Mouse (Mus musculus): Measurements from ENCODE around the gene D11Wsu47e. TPM values are rescaled to one million over a fixed set of nuclear protein-coding genes. Genes with fewer than 3 reads are reported as not detected.
A peak's percentile ranks its signal among the peaks of the same experiment; 100 is the strongest.
"Not testable (repeated sequence)": the region's sequence is repeated elsewhere in the genome, so short reads cannot be mapped to it uniquely, and the experiment has no call there.

Gene D11Wsu47e
- total RNA-seq (2015; ENCODE audit: low replicate concordance) (1.3 and 8.1 TPM in 2 replicates), total RNA-seq (2017; ENCODE audit: low replicate concordance) (11.2 and 11.7 TPM in 2 replicates)

DNA sequence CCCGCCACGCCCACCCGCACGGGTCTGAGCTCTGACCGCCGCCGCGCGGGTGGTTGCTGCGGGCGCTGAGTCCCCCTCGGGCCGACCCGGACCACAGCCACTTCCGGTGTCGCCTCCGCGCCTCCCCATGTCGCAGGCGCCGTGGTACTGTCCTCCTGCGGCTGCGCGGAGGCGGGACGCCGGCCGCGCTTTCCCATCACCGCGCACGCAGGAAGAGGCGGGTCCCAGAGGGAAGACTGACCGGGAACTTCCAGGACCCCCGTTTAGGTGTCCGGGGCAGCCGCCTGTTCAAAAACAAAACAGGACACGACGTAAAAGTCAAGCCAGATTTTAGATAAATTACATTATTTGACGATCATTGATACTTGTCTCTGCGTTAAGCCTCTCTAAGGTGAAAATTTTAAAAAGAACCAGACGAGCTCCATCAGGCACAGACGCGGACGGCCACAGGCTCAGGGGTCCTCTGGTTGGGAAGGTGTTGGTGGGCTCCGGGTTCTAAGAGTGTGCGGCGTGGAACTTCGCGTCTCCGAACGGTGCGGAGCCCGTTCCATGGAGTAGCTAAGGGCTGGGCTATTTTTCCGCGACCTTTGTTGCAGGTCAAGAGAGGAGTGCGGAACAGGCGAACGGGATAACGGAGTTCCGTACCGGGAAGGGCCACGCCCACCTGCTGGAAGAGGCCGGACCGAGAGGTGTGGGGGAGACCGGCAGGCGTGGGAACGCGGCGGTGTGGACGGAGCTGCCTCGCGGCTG is at the start of gene D11Wsu47e, which contains the start of gene Fam104a:
Gene D11Wsu47e, plus strand, starts transcription at position 456 of the 750 bp plus-strand sequence.
Gene Fam104a, minus strand, starts transcription at position 199 of the 750 bp plus-strand sequence.
- ATAC-seq (replicated peaks; ENCODE audit: low FRiP score, poor library complexity, severe bottlenecking): peak; percentile 76

DNA sequence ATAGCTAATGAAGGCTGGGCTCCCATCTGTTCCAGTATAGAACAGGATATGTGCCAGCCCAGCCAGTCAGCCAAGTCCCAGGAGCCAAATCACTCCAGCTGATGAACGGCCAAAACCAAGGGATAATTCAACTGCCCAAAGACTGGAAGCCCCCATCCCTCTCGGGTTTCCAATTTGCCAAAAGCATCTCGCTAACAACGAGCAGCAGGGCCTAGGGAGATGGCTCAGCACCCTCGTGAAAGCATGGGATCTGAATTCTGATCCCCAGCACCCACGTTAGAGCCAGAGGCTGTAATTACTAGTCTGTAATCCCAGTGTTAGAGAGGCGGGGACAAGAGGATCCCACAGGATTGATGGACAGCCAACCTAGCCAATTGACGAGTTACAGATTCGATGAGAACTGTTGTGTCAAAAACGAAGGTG is 49.5 kb upstream of the D11Wsu47e start:
- no peak for ATAC-seq (replicated peaks; ENCODE audit: low FRiP score, poor library complexity, severe bottlenecking)

DNA sequence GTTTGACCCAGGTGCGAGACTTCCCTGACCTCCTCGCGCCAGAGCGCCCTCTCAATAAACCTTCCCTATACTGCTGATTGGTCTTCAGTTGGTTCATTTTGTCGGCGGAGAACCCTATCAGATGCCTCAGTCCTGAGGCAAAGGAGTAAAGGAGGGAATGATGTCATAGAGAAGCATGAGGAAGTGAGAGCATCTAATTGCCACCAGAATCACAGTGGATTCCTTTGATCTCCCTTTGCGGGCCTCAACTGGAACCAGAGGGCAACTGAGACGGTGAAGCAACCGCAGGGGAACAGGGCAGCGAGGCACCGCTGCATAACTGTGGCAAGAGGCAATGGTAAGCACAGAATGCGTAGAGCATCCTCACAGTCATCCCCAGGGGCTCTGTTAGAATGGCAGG is 45.5 kb upstream of the D11Wsu47e start:
- ATAC-seq (replicated peaks; ENCODE audit: low FRiP score, poor library complexity, severe bottlenecking): no peak

DNA sequence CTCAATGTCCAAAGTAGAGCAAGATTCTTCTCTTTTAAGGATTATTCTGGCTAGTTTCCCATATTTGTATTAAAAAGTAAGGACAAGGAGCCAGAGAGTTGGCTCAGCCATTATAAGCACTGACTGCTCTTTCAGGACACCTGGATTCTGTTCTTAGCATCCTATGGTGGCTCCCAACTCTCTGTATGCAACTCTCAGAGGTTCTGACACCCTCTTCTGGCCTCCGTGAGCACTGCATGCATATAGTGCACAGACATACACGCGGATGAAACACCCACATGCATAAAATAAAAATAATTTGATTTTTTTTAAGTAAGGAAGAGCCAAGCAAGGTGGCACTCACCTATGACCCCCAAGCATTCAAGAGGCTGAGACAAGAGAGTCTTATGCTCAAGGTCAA is 39.0 kb upstream of the D11Wsu47e start:
- no peak for ATAC-seq (replicated peaks; ENCODE audit: low FRiP score, poor library complexity, severe bottlenecking)

DNA sequence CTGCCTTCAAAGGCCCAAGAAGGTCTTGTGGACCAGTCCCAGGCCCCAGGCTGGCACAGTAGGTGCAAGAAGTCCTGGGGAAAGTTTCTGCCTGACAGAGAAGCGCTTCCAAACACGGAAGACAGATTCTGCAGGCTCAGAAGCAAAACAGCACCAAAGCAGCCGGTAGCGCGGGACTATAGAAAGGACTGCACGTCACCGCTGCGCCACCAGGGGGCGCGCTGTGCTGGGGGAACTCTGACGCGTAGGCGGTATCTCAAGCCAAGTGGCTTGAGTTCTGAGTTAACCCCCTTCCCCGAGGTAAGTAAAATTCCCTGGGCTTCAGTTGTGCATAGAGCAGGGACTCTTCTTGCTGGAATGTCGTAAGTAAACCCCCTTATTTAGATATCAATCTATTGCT is 36.1 kb upstream of the D11Wsu47e start:
- peak; percentile 61 for ATAC-seq (replicated peaks; ENCODE audit: low FRiP score, poor library complexity, severe bottlenecking)

DNA sequence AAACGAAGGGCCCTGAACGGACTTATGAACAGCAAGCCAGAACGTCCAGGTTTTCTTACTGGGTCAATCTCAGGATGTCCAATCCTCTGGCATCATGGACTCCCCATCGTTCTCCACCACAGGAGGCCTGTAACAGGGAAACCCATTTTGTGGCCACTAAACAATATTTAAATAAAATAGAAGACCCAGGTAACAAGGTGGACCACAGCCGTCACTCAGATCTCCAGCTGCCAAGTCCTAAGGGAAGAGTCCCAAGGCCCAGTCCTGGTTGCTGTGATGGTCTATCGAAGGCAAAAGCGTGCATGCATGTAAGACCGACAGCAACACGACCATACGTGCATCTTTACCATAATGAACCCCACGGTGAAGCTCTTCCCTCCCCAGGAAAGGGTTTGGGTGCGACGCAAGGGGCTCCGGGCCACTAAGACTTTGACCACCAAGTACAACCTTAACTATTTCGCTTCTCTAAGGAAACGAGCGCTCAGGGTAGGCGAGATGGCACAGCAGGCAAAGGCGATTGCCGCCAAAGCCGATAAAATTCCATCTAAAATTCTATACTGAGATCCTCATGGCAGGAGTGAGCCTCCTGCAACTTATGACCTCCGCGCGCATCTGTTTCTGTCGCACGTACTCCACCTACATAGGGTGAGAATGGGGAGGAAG is 35.4 kb upstream of the D11Wsu47e start, which contains the start of gene Cog1:
Gene Cog1, plus strand, starts transcription at position 480 of the 663 bp plus-strand sequence.
- ATAC-seq (replicated peaks; ENCODE audit: low FRiP score, poor library complexity, severe bottlenecking): peak; percentile 6

DNA sequence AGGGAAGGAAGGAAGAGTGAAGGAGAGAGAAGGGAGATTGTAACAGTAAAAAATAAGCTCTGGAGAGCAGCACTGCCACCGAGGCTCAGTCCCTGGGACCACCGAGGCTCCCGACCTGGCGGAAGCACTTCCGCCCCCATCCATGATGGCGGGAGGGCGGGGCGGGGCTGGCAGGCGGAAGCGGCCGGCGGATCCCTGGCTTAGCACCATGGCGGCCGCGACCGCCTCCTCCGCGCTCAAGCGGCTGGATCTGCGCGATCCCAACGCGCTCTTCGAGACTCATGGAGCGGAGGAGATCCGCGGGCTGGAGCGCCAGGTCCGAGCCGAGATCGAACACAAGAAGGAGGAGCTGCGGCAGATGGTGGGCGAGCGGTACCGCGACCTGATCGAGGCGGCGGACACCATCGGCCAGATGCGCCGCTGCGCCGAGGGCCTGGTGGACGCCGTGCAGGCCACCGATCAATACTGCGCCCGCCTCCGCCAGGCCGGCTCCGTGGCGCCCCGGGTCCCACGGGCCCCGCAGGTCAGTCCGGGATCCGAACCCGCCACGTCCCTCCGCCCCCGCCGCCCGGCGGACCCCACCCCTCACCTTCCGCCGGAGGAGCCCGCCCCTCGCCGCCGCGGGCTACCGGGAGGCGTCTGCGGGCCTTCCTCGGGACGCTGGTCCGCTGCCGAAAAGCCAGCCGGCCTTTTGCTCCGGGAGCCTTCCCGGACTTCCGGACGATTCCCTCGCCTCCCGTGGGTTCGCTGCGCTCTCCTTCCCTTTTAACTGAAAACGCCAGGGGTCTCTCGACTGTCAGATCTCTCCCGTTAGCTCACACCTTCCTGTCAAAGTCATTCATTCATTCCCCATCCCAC is 34.6 kb upstream of the D11Wsu47e start, which contains the start of gene Slc39a11:
Gene Slc39a11, minus strand, starts transcription at position 727 of the 858 bp plus-strand sequence.
- ATAC-seq (replicated peaks; ENCODE audit: low FRiP score, poor library complexity, severe bottlenecking): peak; percentile 53

DNA sequence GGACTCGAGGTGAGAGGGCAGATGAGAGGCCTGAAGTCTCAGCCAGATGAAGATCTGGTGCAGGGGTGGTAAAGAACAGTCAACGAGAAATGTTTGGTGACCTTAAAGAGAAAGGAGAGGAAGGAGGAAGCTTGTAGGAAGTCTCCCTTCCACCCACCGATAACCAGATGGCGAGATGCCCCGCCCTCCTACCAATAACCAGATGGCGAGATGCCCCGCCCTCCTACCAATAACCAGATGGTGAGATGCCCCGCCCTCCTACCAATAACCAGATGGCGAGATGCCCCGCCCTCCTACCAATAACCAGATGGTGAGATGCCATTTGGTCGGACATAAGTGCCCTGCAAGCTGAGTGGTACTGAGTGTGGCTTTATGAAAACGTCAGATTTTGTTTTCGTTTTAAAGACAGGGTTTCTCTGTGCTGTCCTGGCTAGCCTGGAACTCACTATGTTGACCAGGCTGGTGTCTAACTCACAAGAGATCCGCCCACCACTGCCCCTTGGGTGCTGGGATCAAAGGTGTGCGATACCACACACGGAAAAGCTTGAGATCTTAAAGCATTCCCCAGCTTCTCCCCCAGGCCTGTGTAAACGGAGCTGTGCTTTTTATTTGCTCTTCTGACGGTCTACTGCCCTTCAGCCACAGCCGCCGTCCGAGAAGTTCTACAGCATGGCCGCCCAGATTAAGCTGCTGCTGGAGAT is 32.9 kb upstream of the D11Wsu47e start:
- peak; percentile 82 for ATAC-seq (replicated peaks; ENCODE audit: low FRiP score, poor library complexity, severe bottlenecking)

DNA sequence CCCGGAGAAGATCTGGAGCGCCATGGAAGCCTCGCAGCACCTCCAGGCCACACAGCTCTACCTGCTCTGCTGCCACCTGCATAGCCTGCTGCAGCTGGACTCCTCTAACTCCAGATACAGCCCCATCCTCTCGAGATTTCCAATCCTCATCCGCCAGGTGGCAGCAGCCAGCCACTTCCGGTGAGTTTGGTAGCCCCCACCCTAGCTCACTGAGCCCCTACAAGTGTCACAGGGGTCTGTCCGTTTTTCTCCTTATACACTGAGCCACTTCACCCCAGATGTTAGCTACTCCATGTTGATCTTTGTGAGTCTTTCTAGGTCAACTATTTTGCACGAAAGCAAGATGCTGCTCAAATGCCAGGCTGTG is 32.3 kb upstream of the D11Wsu47e start:
- no peak for ATAC-seq (replicated peaks; ENCODE audit: low FRiP score, poor library complexity, severe bottlenecking)

DNA sequence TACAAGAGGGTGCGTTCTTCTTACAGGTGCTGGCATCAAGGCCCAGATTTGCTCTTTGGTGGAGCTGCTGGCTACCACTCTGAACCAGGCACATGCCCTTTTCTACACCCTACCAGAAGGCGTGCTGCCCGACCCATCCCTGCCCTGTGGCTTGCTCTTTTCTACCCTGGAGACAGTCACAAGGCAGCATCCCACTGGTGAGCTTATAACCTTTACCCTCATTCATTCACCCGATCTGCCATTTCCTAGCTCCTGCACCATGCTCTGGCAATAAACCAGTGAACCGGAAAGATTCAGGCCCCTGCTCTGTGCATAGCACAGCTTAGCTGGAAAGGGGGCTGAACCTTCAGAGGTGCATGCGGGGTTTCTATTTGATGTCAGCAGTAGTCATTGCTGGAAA is 31.7 kb upstream of the D11Wsu47e start:
- ATAC-seq (replicated peaks; ENCODE audit: low FRiP score, poor library complexity, severe bottlenecking): no peak

DNA sequence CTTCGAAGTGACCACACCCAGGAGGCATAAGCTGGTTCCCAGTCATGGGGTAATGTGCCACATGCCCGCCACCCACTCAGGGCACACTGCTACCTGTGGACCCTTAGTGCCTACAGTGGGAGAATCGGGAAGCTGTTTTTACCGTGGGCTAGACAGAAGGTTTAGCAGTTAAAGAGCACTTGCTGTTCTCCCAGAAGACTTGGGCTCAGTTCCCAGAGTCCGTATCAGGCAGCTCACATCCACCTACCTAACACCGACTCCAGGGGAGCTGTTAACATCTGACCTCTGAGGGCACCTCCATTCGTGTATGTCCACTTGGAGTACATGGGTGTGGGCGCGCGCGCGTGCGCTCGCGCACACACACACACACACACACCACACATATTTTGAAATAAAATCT is 30.1 kb upstream of the D11Wsu47e start:
- no peak for ATAC-seq (replicated peaks; ENCODE audit: low FRiP score, poor library complexity, severe bottlenecking)

DNA sequence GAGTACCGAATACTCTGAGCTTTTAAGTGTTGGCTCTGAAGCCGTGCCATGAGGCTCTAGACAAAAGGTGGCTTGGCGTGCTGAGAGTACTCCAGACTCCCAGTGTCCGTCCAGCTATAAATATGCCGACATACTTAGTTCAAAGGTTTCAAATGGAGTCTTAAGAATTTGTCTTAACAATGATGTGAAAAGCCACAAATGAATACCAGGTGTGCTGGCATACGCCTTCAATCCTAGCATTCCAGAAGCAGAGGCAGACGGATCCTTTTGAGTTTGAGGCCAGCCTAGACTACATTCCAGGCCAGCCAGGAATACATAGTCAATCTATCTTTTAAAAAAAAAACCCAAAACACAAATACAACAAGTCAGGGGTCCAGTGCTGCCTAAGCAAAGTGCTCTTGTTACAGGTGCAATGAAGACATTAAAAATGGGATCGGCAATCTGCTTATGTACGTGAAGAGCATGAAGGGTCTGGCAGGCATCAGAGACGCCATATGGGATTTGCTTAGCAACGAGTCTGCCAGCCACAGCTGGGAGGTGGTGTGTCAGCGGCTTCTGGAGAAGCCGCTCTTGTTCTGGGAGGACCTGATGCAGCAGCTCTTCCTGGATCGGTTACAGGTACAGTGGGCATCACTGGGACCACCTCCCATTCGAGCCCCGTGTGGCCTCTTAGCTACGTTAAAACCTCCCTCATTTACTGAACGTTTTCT is 29.5 kb upstream of the D11Wsu47e start:
- no peak for ATAC-seq (replicated peaks; ENCODE audit: low FRiP score, poor library complexity, severe bottlenecking)

DNA sequence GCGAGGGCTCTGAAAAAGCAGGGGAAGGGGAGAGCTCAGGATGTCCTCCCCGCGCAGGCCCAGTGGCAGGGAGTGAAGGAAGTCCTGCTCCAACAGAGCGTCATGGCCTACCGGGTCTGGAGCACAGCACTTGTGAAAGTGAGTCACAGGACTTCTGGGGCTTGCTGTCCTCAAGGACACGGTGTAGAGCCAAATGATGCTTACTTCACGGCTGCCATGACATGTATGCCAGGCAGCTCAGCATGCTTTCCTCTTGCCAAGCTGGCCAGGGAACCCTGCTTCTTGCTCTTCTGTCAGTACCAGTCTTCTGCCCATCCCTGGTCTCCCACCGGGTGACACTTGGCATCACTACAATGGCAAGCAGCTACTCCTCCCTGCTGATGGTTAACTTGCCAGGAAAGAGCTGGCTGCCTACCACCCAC is 27.7 kb upstream of the D11Wsu47e start:
- ATAC-seq (replicated peaks; ENCODE audit: low FRiP score, poor library complexity, severe bottlenecking): no peak

DNA sequence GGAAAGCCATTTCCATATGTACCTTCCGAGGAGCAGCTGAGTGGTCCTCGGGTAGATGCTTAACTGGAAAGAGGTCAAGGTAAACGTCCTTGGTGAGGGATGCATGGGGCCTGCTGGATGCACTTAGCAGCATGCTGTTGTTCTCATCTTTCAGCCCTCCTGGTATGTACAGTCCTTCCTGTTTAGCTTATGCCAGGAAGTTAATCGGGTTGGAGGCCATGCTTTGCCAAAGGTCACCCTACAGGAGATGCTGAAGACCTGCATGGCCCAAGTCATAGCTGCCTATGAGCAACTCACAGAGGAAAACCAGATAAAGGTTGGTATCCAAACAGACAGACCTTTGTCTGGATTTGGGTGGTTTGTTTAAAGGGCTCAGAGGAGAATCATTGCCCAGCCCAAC is 27.0 kb upstream of the D11Wsu47e start:
- ATAC-seq (replicated peaks; ENCODE audit: low FRiP score, poor library complexity, severe bottlenecking): no peak

DNA sequence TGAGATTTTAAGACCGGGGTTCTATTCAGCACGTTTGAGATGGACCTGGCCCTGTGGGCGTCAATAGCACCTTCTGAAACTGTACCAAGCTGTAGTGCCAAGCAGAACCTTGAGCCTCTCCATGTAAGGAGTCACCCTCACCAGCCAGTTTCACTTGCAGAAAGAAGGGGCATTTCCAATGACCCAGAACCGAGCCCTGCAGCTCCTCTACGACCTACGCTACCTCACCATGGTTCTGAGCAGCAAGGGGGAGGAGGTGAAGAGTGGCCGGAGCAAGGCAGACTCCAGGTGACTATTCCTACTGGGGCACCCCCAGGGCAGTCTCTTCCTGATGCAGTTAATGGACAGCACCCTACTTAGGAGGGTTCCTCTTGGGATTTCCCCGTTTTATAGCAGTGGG is 25.9 kb upstream of the D11Wsu47e start:
- ATAC-seq (replicated peaks; ENCODE audit: low FRiP score, poor library complexity, severe bottlenecking): no peak

DNA sequence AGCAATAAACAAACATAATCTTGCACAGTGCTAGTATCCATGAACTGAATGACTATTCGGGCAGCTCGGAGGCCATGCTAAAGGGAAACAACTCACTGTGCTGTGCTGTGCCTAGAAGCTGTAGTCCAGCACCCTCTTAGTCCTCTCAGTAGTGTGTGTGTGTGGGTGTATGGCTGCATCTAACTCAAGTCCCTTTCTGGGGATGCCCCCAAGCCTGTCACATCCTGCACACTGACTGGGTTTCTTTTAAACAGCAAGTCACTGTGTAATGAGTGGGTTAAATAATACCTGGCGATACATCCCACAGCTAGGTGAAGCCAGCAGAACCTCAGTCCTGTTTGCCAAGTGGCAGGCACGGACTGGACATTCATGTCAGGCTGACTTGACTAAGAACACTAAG is 25.4 kb upstream of the D11Wsu47e start:
- ATAC-seq (replicated peaks; ENCODE audit: low FRiP score, poor library complexity, severe bottlenecking): no peak

DNA sequence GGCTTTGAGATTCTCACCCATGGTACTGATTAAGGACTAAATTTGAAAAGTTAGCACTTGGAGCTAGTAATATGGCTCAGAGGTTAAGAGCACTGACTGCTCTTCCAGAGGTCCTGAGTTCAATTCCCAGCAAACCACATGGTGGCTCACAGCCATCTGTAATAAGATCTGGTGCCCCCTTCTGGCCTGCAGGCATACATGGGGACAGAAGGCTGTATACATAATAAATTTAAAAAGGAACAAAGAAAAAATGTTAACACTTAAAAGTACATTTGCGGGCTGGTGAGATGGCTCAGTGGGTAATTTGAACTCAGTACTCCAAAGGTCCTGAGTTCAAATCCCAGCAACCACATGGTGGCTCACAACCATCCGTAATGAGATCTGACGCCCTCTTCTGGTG is 24.0 kb upstream of the D11Wsu47e start:
- ATAC-seq (replicated peaks; ENCODE audit: low FRiP score, poor library complexity, severe bottlenecking): not testable (repeated sequence)

DNA sequence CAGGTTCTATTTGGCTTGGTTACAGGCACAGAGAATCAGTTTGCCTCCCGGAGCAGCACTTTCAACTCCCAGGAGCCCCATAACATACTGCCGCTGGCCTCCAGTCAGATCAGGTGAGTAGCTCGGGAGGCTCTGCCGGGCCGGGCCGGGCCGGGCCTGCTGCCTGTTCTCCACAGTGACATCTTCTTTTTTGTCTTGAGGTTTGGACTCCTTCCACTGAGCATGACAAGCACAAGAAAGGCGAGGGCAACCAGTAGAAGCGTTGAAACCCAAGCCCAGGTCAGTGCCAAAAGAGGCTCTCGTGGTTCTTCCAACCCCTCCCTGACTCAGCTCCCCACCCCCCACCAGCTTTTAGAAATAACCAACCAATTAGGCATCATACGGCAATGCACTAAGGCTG is 23.3 kb upstream of the D11Wsu47e start:
- ATAC-seq (replicated peaks; ENCODE audit: low FRiP score, poor library complexity, severe bottlenecking): peak; percentile 48

DNA sequence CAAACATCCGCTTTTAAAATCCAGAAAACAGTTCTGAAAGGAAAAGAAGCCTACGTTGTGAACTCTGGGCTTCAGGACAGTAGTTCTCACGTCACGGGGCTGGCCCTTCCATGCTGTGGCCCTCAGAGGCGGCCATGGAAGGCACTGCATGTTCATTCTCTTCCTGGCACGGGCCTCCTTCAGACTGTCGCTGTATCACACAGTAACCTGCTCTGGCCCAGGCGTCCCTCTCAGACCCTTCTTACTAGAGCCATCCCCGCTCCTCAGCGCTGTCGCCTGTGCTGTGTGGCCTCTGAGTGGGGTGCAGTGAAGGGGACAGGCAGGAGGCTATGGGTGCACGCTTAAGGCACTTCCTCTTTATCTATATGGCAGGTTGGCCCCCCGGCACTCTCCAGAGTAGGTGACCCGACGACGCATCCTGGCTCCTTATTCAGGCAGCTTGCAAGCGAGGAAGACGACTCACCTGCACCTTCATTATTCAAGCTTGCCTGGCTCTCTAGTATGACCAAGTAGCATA is 22.3 kb upstream of the D11Wsu47e start:
- ATAC-seq (replicated peaks; ENCODE audit: low FRiP score, poor library complexity, severe bottlenecking): no peak

Measured in erythroblast, adult 5-6 weeks (primary cell).